Mouse (Mus musculus): ENCODE measurements around the gene Bbs12.

- TF ChIP-seq POLR2A (IDR thresholded peaks at IDR 0.05; ENCODE audit: low read depth, low read length) (no peak), CTCF (conservative IDR thresholded peaks at IDR 0.05; ENCODE audit: insufficient read depth, insufficient read length, low read depth, low read length) (no peak)
These were observed 12.9 kb upstream of the Bbs12 start for GRCm38 (mm10) chr3:37299470-37299869.

Data from kidney, adult 2 months (tissue).